Mouse (Mus musculus): ENCODE data around the gene Ankrd45.
"Not testable (repeated sequence)": the region's sequence is repeated elsewhere in the genome, so short reads cannot be mapped to it uniquely, and the experiment has no call there.

Gene Ankrd45

GRCm38 (mm10) chr1:161183677-161184076 lies 41.2 kb downstream of the Ankrd45 start:
- no peak for DNase-seq (ENCODE audit: extremely low spot score, low spot score)

GRCm38 (mm10) chr1:161185431-161185830 lies 42.9 kb downstream of the Ankrd45 start:
- no peak for DNase-seq (ENCODE audit: extremely low spot score, low spot score)

- DNase-seq (ENCODE audit: extremely low spot score, low spot score): no peak
Measured at GRCm38 (mm10) chr1:161190253-161190910, 47.9 kb downstream of the Ankrd45 start.

- DNase-seq (ENCODE audit: extremely low spot score, low spot score): peak; percentile 69
Measured at GRCm38 (mm10) chr1:161195541-161196351, 53.3 kb downstream of the Ankrd45 start.

- DNase-seq (ENCODE audit: extremely low spot score, low spot score): not testable (repeated sequence)
Measured at GRCm38 (mm10) chr1:161196364-161196763, 53.9 kb downstream of the Ankrd45 start.

GRCm38 (mm10) chr1:161199856-161200255 lies 57.4 kb downstream of the Ankrd45 start:
- DNase-seq (ENCODE audit: extremely low spot score, low spot score): no peak

- no peak for DNase-seq (ENCODE audit: extremely low spot score, low spot score)
Measured at GRCm38 (mm10) chr1:161214465-161214864, 72.0 kb downstream of the Ankrd45 start.

- no peak for DNase-seq (ENCODE audit: extremely low spot score, low spot score)
Measured at GRCm38 (mm10) chr1:161219816-161220215, 77.3 kb downstream of the Ankrd45 start.
